Mouse (Mus musculus): ENCODE results near the gene Tmem104.
A peak's percentile ranks its signal among the peaks of the same experiment; 100 is the strongest.

Tmem104 gene

DNA sequence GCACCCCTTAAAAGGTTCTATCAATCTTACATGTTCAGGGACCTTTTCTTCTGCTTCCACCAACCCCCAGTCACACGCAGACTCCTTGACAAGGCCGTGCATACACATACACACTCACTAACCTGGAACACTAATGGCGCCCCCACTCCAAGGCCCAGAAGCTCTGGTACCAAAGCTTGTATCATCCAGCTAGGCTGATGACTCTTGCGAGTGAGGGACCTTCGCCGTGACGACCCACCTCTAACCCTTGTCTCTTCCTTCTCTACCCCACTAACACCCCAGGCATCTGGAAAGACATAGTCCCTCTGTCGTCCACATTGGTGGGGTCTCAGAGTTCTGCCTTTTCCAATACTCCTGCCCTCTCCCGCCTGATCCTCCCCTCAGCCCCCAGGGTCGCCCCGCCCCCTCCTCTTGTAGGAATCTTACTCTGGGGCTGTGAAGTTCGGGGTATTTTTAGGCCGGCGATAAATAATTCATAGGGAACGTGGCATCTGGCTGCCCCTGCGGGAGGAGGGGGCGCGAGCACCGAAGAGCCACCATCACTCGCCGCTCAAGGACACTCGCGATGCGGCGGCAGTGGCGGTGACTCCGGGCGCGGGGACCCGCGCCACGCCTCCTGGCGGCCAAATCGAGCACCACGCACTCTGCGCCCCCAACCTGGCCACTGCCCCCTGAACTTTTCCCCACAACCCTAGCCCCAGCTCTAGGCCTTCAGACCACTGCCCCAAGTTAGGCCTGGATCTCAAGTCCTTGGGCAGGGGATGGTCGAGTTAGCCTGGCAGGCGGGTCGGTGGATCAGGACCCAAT is 77.8 kb downstream of the Tmem104 start:
- DNase-seq (ENCODE audit: low spot score in 2 of 2) = no peak

DNA sequence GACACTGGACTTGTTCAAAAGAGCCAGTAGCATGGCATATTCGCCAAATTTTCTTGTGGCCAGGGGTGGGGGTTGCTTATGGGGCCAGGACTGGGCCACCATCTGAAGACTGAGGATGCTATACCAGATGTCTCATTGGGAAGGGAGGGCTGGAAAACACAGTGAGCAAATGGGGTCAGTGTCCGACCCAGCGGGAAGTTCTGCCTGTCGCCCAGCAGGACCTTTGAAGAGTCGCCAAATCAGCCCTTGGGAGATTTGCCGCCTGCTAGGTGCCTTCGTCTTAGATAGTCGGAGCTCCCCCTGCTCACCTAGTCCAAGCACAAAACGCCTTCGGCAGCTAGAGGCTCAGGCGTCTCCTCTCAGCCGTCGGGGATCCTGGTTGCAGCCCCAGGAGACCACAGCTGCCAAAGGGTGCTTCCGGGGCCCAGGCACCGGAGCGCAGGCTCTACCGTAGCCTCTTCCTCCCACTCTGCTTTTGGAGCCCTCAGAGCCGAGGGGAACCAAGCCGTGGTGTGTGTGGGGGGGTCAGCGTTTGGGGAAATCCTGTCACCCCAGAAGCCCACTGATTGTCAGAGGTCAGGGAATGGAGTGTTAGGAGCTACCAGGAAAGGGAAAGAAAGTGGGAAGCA is 78.6 kb downstream of the Tmem104 start:
- DNase-seq (ENCODE audit: low spot score in 2 of 2) = no peak

DNA sequence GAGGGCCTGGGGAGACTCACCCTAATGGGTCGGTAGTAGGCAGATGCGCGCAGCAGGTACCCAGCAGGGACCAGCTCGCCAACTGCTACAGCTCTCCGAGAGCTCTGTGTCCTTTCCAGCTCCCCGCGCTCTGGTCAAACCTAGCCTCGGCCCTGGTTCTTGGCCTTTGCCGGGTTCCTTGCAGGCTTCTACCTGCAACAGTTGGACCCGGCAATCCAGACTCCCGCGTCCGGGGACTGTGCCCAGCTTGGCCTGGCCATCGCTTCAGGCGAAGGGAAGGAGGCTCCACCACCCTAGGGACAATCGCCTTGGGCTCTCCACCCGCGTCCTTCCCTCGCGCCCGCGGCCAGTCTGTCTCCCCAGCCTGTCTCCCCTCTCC is 79.1 kb downstream of the Tmem104 start:
- peak in 1 of 2 experiments; percentile 26 for DNase-seq (ENCODE audit: low spot score in 2 of 2)

DNA sequence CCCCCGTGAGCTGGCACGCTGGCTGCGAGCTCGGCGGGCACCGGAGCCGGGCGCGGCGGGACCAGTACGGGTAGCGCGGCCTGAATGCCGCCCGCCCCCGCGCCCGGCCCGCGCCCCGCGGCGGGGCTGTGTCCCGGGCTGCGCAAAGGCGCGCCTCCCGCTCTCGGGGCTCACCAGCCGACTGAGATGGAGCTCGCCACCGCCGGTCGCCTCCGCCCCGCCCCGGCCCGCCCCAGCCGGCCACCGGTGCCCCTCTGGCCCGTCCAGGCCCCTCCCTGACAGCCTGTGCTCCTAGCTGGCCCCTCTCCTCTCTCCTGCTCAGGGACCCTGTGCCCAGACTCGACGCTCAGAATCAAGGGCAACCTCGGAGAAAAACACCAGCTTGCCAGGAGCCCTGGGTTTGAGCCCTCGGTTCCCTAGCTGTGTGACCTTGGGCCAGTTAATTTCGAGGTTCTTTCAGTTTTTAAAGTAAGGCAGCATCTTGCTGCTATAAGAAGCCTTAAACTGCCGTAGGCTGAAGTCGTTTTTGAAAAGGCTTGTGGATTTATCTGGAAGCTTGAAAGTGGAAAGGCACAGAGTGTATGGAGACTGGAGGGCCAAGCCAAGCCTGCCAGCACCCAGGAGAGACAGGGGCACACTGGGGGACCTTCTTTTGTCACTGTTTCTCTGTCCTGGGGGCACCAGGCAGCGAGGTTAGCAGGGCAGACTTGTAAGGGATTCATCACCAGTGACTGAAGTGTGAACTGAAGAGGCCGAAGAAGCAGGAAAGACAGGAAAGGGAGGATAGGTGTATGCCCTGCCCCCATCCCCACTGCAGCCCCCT is 80.0 kb downstream of the Tmem104 start, which contains the start of gene Grin2c:
TSS of gene Grin2c (minus strand) at position 183 of the 823 bp plus-strand sequence.
- no peak for DNase-seq (ENCODE audit: low spot score in 2 of 2)

DNA sequence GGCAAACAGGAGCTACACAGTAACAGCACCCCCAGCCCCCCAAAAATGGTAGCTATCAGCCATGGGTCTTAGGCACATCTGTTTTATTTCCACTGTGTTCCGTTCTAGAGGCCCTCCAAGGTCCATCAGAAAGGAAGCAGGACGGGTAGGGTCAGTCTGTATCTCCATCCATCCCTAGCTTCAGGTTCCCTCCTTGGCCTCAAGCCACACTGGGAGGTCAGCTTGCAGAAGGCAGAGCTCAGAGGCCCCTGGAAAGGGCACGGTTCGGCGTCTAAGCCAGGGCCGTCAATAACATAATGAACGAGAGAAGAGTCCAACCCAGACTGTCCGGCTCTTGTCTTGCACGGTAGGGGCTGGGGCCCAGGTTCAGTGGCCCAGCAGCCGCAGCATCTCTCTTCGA is 80.7 kb downstream of the Tmem104 start:
- DNase-seq (ENCODE audit: low spot score in 2 of 2) = no peak

DNA sequence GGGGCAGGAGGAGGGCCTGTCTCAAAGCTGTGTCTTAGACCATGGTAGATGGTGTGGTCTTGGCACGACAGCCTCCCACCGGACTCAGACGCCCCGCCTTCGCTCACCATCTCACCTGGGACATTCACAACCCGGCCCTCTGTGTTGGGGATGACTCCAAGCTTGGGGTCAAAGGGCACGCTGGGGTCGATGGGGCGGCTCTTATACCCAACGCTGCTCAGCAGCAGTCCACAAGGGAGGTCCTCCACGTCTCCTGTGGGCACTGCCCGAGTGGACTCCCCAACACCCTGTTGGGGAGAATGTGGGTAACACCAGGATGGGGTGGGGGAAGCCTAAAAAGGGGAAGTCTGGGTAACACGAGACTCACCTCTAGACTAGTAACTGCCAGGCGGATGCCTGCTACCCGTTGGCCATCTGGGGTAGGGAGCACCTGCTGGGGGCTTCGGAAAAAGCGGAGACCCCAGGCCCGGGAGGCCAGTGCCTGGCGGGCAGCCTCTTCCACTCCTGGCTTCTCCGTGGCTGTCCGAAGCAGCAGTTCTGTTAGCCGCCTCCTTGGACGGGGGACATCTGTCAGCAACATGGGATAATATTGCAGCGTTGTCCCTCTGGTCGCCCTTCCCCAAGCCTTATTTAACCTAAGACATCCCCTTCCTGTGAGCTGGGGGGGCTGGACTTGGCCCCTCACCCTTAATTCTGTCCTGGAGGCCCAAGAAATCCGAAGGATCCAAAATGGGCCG is 82.2 kb downstream of the Tmem104 start:
- DNase-seq (ENCODE audit: low spot score in 2 of 2) = no peak

DNA sequence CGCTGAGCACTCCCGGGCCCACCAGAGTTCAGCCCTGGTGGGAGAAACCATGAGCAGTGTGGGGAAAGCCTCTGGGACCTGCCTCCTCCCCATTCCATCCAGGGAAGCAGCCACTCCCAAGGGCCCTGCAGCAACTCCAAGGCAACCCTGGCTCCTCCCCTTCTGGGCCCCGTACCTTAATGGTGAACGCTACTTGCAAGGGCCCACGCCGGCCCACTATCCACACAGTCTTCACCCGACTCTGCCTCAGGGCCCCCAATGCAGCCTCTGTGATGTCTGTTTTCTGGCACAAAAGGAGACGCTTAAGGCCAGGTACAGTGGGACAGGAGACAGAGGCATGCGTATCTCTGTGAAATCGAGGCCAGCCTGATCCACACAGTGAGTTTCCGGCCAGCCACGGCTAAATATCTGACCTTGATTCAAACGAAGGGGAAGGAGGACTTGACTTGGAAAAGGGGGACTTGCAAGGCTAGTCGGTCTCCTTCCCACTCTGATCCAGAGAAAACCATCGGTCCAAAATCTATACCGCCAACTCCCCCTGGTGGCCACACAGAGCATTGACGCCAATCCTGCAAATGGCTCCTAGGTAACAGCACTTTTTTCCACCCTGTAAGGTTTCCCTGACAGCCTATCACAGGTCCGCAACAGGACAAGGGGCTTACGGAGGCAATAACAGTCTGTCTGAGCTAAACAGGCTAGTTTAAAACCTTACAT is 83.0 kb downstream of the Tmem104 start:
- DNase-seq (ENCODE audit: low spot score in 2 of 2) = peak; percentile 56 to 76

DNA sequence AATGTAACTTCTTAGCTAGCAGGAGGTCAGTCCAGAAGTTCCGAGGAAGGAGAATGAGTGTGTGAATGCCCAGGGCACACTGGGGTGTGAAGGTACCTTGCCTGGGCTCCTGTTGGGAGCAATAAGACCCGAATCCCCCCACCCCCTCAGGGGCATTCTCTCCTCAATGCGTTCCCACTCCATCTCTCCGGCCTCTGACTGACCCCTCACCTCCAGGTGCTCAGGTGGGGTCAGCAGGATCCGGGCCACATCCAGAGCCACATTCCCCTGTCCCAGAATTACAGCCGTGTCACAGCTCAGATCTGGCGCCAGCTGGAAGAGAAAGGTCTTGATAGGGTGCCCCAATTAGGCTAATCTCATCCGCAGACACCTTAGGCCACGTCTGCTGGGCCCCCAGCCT is 83.8 kb downstream of the Tmem104 start:
- no peak for DNase-seq (ENCODE audit: low spot score in 2 of 2)

DNA sequence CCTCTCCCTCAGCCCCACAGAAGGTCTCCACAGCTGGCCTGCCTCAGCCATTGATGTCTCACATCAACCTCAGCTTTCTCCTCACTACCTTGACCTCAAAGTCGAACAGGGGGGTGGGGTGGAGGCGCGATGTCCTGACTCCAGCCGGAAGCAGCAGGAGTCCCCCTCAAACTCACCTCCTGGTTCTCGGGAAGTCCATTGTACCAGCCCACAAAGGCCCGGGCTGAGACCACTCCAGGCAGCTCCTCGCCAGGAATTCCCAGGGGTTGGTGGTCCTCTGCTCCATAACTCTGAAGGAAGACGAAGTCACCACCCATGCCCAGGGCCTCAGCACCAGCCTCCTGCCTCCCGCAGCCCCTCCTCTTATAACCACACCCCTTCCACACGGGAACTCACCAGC is 84.2 kb downstream of the Tmem104 start:
- DNase-seq (ENCODE audit: low spot score in 2 of 2) = no peak

DNA sequence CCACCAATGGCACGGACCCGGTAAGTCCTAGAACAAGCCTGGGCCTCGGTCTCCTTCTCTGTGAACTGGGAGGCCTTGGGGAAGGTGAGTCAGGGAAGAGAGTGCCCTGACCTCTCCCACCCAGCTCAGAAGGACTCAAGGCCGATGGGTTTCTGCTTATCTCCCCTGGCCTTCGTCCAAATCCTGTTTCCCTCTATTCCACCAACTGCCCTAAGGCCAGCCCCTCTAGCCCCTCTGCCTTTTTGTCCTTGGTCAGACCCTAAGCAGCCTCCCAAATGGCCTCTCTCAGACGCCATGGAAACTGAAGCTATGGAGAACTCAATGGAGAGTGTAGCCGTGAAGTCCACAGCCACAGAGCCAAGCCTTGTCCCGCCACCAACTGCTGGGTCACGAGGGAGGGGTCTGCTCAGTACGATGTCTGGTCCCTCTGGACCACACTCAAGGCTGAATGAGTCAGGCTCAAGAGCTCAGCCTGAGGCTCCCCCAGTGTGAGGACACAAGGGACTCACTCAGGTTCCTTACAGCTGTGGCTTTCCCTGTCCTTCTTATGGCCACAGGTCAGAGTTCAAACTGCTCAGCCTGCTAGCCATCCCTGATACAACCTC is 85.7 kb downstream of the Tmem104 start:
- no peak for DNase-seq (ENCODE audit: low spot score in 2 of 2)

DNA sequence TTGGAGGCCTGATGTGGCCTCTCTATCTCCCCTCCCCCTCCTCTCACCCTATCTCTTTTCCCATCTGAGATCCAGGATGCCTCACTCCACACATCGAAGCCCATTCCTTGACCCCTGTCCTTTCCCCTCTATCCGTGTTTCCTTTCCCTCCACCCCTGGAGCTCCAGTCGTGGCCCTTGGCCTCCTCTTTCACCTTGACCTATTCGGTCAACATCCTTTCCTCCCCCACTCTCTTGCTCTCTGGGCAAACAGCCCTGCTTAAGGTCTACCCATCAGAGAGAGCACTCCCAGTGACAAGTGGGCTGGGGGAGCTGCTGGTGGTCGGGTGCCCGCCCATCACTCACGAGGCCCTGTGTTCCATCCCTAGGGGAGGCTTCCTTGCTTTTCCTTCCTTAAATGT is 86.4 kb downstream of the Tmem104 start:
- no peak for DNase-seq (ENCODE audit: low spot score in 2 of 2)

DNA sequence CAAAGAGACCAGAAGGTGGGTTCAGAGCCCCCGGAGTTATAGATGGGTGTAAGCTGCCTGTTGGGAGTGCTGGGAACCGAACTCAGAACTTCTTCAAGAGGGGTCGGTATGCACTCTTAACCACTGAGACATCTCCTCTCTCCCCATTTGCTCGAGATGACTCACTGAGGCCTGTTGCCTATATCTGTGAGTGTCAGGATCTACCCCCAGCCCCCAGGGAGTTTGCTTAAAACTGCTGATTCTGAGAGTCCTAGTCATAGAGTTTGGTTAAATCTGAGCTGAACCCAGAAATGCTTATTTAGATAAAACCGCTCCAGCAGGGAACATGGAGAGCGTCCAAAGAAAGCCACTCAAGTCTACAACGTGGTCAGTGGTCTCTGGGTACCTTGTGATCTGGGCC is 86.9 kb downstream of the Tmem104 start:
- DNase-seq (ENCODE audit: low spot score in 2 of 2) = no peak

DNA sequence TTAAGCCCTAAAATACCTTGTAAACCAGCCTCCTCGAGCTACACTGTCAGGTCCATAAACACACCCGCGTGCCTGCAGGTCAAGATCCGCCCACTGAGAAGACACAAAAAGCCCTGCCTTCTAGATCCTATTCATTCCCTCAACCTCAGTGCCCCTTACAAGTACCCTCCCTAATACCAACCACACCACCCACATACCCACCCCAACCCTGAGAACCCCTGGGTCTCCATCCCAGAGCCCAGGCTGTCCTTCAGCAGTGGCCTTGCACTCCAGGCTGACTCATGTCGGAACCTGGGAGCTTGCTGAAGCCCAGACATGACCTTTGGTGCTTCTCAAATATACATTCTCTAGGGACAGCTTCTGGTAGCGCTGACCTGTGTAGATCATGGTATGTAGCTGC is 87.5 kb downstream of the Tmem104 start:
- no peak for DNase-seq (ENCODE audit: low spot score in 2 of 2)

DNA sequence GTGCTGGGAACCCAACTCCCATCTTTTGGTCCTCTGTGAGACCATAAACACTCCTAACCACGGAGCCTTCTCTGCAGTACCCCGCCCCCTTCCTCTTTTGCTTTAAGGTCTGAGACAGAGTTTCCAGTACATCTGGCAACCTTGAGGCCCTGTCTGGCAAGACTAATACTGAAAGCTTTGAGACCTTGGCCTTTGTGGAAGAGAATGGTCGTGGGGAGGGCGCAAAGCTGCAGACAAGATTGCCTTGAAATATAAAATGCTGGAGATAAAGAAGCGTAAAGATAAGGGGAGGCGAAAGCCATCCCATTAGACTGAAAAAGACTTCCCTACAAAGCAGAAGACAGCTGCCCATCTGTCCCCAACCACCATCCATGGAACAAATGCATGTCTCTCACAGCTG is 88.2 kb downstream of the Tmem104 start:
- no peak for DNase-seq (ENCODE audit: low spot score in 2 of 2)

DNA sequence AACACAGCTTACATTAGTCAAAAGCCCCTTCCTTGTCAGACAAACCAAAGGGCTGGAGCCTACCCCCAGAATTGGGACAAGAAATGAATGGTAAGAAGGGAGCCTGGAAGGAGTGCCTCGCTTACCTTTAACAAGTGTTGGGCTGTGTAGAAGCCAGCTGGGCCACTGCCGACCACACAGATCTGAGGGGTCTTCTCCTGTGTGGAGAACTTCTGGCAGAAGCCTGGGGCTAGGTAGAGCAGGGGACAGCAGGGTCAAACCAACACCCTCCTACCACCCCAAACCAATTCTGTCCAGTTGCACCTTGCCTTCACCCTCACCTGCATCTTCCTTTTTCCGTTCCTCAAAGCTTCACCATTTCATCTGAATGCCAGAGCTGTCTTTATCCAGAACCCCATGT is 88.7 kb downstream of the Tmem104 start:
- DNase-seq (ENCODE audit: low spot score in 2 of 2) = no peak

DNA sequence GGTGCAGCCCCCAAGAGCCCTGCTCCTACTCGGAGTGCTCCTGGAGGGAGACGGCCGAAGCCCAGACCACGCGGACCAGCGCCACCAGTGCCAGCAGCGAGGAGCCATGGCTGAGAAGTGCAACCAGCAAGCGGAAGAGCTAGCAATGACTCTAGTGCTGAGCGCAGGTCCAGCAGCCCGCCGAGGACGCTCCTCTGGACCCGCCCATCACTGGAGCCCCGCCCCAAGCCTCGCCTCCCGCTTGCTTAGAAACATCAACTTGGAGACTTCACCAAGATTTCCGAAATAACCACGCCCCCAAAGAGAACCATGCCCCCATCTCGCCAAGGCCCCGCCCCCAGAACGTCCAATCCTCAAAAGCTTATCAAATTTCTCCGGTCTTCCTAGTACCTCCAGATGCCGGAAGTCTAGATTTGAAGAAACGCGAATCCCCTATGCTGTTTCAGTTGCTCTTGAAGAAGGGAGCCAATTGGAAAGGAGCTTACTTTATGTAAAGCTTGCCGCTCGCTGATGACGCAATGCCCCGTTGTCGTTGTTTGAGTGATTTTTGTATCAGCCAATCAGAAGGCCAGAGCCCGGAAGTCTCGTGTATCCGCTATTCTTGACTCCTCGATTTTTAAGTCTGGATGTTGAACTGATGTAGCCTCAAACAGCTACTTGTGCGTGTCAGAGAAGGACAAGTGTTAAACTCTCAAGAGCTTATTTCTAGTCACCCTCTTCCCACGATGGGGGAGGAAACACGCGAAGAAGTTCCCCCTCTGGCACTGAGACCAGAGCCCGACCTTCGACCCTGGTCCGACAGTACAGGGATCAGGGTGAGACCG is 89.7 kb downstream of the Tmem104 start, which contains the start of gene Fdxr:
TSS of gene Fdxr (minus strand) at position 271 of the 824 bp plus-strand sequence.
- DNase-seq (ENCODE audit: low spot score in 2 of 2) = peak; percentile 96 to 98

DNA sequence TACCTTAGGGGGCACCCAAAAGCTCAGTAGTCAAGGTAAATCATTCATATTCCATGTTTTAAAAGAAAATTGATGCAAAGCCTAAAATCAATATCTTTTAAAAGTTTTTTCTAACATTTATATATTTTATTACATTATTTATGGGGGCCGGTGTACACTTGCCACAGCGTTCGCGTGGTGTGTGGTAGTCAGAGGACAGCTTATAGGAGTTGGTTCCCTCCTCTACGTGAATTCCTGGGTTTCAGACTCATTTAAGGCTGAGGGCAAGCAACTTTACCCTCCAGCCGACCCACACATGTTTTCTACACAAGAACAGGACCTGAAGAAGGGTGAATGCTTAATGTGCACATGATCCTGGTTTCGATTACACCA is 90.3 kb downstream of the Tmem104 start:
- no peak for DNase-seq (ENCODE audit: low spot score in 2 of 2)

DNA sequence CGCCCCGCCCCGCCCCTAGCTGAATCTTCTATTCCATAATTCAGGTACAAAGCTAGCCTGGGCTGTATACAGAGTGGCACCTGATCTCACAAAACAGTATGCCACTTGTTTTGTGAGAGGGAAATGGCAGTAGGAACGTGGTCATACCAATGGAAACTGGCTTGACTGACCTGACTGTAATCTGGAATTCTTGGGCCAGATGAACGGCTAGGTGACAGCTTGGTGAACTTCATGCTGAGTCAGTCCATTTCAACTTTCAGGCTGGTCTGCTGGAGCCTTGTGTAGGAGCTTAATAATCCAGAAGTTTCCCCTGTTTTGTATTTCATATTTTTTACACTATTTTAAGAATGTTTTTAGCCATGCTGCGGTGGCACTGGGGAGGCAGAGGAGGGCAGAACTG is 90.9 kb downstream of the Tmem104 start:
- DNase-seq (ENCODE audit: low spot score in 2 of 2) = no peak

DNA sequence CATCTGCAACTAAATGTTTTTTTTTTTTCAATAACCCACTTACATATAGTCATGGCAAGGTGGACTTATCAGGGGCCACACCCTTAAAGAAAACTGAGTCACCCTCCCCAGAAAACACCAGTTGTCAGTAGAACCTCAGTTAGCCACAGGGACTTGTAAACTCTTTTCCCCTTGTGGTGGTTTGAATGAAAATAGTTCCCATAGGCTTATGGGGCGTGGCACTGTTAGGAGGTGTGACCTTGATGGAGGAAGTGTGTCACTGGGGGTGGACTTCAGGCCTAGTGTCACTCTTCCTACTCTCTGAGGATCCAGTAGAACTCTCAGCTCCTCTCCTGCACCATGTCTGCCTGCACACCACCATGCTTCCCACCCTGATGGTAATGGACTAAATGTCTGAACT is 92.4 kb downstream of the Tmem104 start:
- DNase-seq (ENCODE audit: low spot score in 2 of 2) = no peak

DNA sequence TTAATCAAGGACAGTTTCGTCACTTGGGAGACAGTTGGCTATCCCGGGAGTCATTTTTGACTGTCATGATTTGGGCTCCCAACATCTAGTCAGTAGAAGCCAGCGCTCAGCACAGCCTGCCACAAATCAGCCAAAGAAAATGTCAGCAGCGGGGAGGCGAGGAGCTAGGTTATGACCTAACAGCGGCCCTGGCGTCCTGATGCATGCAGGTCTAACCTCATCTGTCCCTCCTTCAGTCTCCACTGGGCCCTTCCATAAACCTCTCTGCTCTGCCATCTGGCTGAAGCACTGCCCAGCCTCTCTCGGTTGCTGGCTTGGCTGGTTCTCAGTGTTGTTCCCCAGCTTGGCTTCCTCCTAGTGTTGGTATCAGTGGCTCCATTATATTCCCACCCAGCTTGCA is 95.0 kb downstream of the Tmem104 start:
- no peak for DNase-seq (ENCODE audit: low spot score in 2 of 2)
